Mouse (Mus musculus): Measurements from ENCODE around the gene Hspb7. TPM values are rescaled to one million over a fixed set of nuclear protein-coding genes. Genes with fewer than 3 reads are reported as not detected.

The Hspb7 gene
- total RNA-seq, 2 experiments from 2014 or later = 0.47 to 0.90 TPM

DNA sequence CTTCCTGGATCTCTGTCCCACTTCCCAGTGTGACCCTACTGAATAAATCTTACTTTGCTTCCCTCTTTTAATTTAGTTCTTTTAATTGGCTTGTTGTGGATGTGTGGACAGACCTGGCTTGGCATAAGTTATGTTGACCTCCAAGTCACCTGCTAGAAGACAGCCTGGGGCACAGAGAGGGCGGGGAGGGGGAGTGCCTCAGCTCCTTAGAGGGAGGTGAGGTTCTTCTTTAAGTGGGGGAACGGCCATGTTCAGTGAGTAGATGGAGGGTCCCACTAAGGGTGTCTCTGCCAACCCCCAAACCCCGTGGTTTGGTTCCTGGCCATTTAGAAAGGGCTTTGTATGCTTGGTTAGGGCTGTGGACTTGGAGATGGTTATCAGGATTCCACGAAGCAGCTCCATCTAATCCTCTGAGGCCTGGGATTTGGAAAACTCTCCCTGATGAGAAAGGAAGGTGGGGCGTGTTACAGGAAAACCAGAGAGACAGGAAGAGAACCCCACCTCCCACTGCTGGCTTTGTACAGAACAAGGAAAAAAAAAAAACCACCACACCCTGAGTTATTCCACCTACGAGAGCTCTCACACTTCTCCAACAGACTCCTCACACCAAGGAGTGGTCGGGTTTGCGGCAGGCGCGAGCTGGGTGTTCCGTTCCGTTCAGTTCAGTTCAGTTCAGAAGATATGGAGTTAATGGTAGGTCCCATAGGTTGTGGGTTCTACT is 18.7 kb downstream of the Hspb7 start:
- intact Hi-C loops (cut with DNase I) = no loop called here
- no peak for DNase-seq (ENCODE audit: low spot score in 2 of 2)

GRCm38 (mm10) chr4:141440877-141441276 is 20.3 kb downstream of the Hspb7 start:
- intact Hi-C loops (cut with DNase I) = no loop called here
- DNase-seq (ENCODE audit: low spot score in 2 of 2) = no peak

- DNase-seq (ENCODE audit: low spot score in 2 of 2) = no peak
- intact Hi-C loops (cut with DNase I) = no loop called here
Observed at GRCm38 (mm10) chr4:141443641-141444429, 23.3 kb downstream of the Hspb7 start.

DNA sequence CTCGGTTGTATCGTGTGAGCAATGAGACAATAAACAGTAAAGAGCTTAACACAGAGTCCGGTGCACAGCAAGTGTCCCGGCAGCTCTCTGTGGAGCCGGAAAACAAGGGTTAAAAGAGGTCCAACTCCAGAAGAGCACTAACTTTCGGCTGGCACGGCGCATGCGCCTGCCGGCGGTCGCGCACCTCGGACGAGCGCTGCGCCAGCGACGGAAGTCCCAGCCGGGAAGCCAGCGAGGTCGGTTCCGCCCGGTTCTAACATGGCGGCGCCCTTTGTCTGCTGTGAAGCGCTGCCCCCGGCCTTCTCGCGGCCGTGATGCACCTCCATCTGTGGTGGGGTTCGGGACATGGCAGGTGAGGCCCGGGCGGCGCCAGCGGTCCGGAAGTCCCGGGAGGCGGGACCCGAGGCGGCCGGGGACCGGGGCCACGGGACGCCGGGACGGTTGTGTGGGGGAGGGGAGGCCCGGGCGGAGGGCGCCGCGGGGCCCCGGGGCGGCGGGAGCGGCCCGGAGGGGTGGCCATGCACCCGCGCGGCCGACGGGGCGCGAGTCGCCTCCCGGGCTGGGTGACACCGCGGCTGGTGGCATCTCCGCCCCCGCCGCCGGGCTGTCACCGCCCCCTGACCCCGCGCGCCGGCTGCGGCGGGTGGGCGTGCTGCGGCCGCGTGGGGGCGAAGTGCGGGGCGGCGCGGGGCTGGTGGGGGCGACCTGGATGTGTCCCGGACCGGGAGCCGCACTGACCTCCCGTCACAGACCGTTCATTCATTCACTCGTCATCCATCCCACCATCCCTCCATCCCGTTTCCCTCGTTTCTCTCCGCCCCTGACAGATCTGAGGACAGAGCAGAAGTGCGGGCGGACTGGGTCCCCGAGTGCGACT is 24.1 kb downstream of the Hspb7 start, which contains the start of gene Zbtb17:
Gene Zbtb17, plus strand, starts transcription at position 204 of the 877 bp plus-strand sequence.
- intact Hi-C loops (cut with DNase I) = no loop called here

GRCm38 (mm10) chr4:141445328-141445720 is 24.7 kb downstream of the Hspb7 start:
- no peak for DNase-seq (ENCODE audit: low spot score in 2 of 2)
- intact Hi-C loops (cut with DNase I) = no loop called here

More for the DNA sequence above, 24.1 kb downstream of the Hspb7 start, which contains the start of gene Zbtb17:
- DNase-seq (ENCODE audit: low spot score in 2 of 2) = peak; percentile 88 to 89

DNA sequence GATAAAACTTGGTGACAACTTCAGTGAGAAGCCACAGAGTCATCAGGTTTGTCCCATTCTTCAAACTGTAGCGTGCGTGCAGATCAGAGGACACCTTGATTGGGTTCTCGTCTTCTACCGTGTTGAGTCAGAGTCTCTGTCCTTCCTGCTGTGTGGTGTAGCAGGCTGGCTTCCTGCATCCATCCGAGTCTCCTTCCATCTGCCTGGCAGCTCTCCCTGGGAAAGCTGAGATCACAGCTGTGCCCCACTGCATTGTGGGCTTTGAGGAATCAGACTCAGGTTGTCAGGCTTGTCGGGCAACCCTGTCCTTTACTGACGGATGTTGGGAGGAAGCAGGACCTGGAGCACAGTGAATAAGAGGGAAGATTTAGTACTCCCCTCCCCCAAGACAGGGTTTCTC is 25.6 kb downstream of the Hspb7 start:
- intact Hi-C loops (cut with DNase I) = no loop called here
- peak in 1 of 2 experiments; percentile 53 for DNase-seq (ENCODE audit: low spot score in 2 of 2)

GRCm38 (mm10) chr4:141451251-141451650 is 30.7 kb downstream of the Hspb7 start:
- DNase-seq (ENCODE audit: low spot score in 2 of 2) = no peak
- intact Hi-C loops (cut with DNase I) = no loop called here

GRCm38 (mm10) chr4:141451916-141452450 is 31.4 kb downstream of the Hspb7 start:
- DNase-seq (ENCODE audit: low spot score in 2 of 2) = no peak
- intact Hi-C loops (cut with DNase I) = no loop called here

DNA sequence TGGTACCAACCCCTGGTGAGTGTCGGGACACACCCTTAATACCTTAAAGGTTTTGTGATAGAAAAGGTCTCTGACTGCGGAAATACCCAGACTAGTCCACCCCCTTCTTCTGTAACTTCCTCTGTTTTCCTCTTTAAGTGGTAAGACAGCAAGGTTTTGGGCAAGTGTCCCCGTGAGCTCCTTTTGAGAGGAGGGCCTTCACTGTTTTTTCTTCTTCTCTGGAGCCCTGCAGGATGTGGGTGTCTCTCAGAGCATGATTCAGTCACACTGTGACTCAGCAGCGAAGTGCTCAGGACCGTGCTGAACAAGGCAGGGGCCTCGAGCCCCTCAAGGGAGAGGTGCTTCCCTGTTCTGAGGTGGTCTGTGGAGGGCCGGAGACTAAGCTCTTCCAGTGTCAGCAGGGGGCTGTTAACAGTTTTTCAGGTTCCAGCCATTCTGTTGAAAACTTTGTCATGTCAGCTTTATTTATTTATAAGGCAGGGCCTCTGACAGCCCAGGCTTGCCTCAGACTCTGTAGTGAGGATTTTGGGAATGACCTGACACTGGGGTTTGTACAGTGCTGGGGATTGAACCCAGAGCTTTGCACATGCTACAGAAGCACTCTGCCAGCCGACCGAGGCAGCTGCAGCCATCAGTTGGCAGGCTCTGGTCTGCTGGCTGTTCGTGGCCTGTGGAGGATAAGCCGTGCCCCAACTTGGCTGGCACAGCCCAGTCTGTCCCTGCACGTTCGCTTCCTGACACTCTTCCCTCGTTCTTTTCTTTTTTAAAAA is 34.2 kb downstream of the Hspb7 start:
- intact Hi-C loops (cut with DNase I) = no loop called here
- peak in 1 of 2 experiments; percentile 26 for DNase-seq (ENCODE audit: low spot score in 2 of 2)

DNA sequence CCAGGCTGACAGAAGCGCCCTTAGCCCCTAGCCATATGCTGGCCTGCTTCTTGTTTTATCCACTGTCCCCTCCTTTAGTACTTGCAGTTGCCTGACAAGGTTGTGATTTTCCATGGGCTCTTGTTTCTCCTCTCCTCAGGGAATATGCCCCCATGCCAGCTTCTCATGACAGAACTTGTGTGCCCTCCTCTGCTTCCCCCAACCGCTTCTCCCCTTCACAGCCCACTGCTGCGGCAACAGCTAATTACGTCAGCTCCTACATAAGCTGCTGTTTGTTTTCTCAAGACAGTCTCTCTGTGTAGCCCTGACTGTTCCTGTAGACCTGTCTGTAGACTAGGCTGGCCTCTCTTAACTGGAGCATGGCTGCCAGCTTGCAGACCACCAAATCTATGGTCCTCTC is 34.9 kb downstream of the Hspb7 start:
- DNase-seq (ENCODE audit: low spot score in 2 of 2) = no peak
- intact Hi-C loops (cut with DNase I) = no loop called here

- no peak for DNase-seq (ENCODE audit: low spot score in 2 of 2)
- intact Hi-C loops (cut with DNase I) = no loop called here
Observed at GRCm38 (mm10) chr4:141456193-141456938, 35.8 kb downstream of the Hspb7 start.

GRCm38 (mm10) chr4:141458236-141458635 is 37.7 kb downstream of the Hspb7 start:
- DNase-seq (ENCODE audit: low spot score in 2 of 2) = no peak
- intact Hi-C loops (cut with DNase I) = no loop called here

- intact Hi-C loops (cut with DNase I) = no loop called here
- DNase-seq (ENCODE audit: low spot score in 2 of 2) = no peak
Observed at GRCm38 (mm10) chr4:141458888-141459287, 38.3 kb downstream of the Hspb7 start.

DNA sequence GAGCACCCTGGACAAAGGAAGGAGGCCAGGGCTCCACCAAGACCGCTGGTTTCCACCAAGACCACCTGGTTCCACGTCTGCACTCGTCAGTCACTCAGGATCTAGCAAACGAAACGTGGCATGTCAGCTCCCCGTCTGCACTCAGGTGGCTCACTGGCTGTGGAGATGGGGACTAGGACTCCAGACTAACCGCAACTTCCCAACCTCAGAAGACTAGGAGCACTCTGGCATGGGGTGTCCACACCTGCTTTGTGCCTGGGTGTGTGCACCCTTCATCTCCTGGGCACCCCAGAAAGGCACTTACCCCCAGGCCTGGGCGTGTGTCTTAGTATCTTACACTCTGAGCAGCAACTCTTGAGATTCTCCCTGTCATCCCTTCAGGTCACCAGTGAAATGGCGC is 39.2 kb downstream of the Hspb7 start:
- intact Hi-C loops (cut with DNase I) = no loop called here
- no peak for DNase-seq (ENCODE audit: low spot score in 2 of 2)

GRCm38 (mm10) chr4:141460481-141460880 is 39.9 kb downstream of the Hspb7 start:
- intact Hi-C loops (cut with DNase I) = no loop called here
- no peak for DNase-seq (ENCODE audit: low spot score in 2 of 2)

DNA sequence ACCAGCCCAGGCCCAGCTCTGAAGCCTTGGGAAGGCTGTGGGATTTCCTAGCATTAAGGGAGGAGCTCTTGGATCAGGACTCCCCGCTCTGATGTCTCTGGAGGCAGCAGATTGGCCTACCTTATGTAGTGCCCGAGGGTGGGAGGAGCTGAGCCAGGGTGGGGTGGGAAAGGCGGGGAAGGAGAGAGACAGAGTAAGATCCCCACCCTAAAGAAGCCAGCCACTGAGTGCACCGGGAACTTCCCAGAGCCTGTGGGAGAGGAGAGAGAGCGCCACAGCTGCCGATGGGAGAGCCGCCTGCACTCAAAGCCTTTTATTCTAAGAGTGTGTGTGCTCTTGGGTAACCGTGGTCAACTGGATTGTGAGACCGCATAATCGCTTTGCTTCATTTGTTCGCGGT is 40.5 kb downstream of the Hspb7 start:
- intact Hi-C loops (cut with DNase I) = no loop called here
- peak in 1 of 2 experiments; percentile 9 for DNase-seq (ENCODE audit: low spot score in 2 of 2)

DNA sequence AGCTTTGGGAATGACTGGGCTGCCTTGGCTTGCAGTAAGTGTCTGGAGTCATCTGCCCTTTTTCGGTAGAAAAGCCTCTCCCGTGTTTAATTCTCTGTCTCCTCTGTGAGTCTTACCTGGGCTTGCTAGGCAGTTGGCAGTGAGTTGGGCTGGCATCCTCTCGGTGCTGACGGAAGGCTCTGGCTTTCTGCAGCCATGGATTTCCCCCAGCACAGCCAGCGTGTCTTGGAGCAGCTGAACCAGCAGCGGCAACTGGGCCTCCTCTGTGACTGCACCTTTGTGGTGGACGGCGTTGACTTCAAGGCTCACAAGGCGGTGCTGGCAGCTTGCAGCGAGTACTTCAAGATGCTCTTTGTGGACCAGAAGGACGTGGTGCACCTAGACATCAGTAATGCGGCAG is 41.0 kb downstream of the Hspb7 start:
- no peak for DNase-seq (ENCODE audit: low spot score in 2 of 2)
- intact Hi-C loops (cut with DNase I) = no loop called here

DNA sequence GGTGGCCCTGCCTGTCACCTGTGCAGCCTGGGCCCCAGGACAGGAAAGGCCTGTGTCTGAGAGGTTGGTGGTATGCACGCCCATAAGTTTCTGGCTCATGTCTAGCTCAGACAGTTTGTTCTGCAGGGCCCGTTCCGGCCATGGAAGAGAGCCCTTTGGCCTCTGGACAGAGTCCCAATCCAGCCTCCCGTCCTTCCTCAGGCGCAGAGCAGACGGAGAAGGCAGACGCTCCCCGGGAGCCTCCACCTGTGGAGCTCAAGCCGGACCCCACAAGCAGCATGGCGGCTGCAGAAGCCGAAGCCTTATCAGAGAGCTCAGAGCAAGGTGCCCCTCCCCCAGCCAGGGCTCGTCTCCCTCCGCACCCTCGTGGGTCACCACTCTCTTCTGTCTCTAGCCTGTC is 42.9 kb downstream of the Hspb7 start:
- intact Hi-C loops (cut with DNase I) = no loop called here

More for the DNA sequence above, 42.9 kb downstream of the Hspb7 start:
- DNase-seq (ENCODE audit: low spot score in 2 of 2) = no peak

Data from left cerebral cortex, postnatal 14 days (tissue).